Mouse (Mus musculus) heart, embryonic 11.5 days (tissue): Measurements from ENCODE around the gene Aig1. TPM values are rescaled to one million over a fixed set of nuclear protein-coding genes. Genes with fewer than 3 reads are reported as not detected.

ENCODE experiments used
- ATAC-seq: fragments of 200-750 bp; cut with Nextera tagmentation; replicated peaks from 2 replicates; pipeline ENCODE4 v1.8.0; 2017; ENCODE audit warnings: moderate library complexity; ENCODE audit not compliant: insufficient number of reproducible peaks, low FRiP score, low TSS enrichment
- H3K27ac ChIP-seq: fragments of 300-500 bp; sonication (generic); 2 replicates; pipeline ENCODE4 v1.5.1; 2014; ENCODE audit warnings: mild to moderate bottlenecking, low read depth, low read length
- H3K27me3 ChIP-seq: fragments of 300-500 bp; sonication (generic); 2 replicates; pipeline ENCODE4 v1.6.1; 2014; ENCODE audit warnings: mild to moderate bottlenecking, low read length, mixed read lengths; ENCODE audit not compliant: control insufficient read depth, insufficient read depth
- H3K36me3 ChIP-seq: fragments of 300-500 bp; sonication (generic); 2 replicates; pipeline ENCODE4 v1.6.1; 2014; ENCODE audit warnings: mild to moderate bottlenecking, low read length, moderate library complexity, mixed read lengths; ENCODE audit not compliant: control insufficient read depth, insufficient read depth
- H3K4me1 ChIP-seq: fragments of 300-500 bp; sonication (generic); 2 replicates; pipeline ENCODE4 v1.6.1; 2014; ENCODE audit warnings: low read length; ENCODE audit not compliant: control insufficient read depth, insufficient read depth
- H3K4me2 ChIP-seq: fragments of 300-500 bp; sonication (generic); 2 replicates; pipeline ENCODE4 v1.6.1; 2014; ENCODE audit warnings: mild to moderate bottlenecking, moderate library complexity
- H3K4me3 ChIP-seq: fragments of 300-500 bp; sonication (generic); 2 replicates; pipeline ENCODE4 v1.5.1; 2014; ENCODE audit warnings: low read depth, low read length
- H3K9ac ChIP-seq: fragments of 300-500 bp; sonication (generic); 2 replicates; pipeline ENCODE4 v1.6.1; 2014; ENCODE audit warnings: mild to moderate bottlenecking, low read depth, low read length, moderate library complexity
- H3K9me3 ChIP-seq: fragments of 300-500 bp; sonication (generic); replicated peaks from 2 replicates; pipeline ENCODE4 v1.6.1; 2016; ENCODE audit warnings: low read length; ENCODE audit not compliant: control insufficient read depth
- WGBS: fragments of 180-500 bp; shearing (Covaris S2); extraction: QIAGEN DNeasy Blood & Tissue Kit; methylation state at CpG from one replicate; pipeline ENCODE4 v1.1.7; 2014; ENCODE audit not compliant: insufficient replicate concordance; 5-methylcytosine and 5-hydroxymethylcytosine counted together
- polyA plus RNA-seq: library from polyadenylated mRNA; unstranded; fragments of >200 nt; fragmentation: Nextera tagmentation; extraction: Ambion mirVana; gene quantifications from 2 replicates; pipeline ENCODE4 v1.2.1, GENCODE M21; 2014

The Aig1 gene
- polyA plus RNA-seq, 1 experiment from 2014 or later: 38.3 TPM

DNA sequence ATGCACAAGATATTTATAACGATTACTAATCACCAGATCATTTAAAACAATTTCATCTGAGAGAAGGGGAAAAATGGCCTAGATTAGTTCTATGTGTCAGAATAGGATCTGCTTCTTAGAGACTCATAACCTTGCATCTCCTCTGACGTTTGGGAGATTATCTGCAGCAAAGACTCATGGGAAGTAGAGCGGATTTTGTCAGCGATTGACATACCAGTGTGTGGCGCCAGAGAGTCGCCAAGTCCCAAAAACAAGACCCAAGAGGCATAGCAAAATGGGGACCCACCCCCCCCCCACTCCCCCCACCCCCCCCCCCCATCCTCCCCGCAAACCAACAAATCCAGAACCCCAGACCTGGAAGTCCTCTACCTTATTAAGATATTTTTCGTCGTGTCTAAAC lies 13.7 kb upstream of the Aig1 start:
- WGBS: 64% methylated on average over 9 of the region's 9 CpGs

DNA sequence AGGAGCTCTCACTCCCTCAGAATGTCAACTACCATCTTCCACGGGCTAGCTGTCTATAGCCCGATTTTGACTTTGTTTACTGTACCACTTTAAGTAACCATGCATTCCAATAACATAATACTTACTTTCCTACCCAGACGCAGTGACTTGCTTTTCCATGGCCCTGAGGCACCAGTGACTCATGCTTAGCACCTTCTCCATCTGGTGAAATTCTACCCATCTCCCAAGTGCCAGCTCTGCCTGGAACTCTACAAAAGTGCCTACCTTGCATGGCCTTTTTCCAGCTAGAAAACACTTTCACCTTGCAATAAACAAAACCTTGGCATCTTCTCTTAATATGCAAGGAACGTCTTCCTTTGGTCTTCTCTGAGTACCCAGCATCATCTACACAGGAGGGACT lies 9.9 kb upstream of the Aig1 start:
- Histone ChIP-seq H3K9me3 (no peaks in the 10 kb centered on the region), H3K27me3 (no peaks in the 10 kb centered on the region), H3K36me3 (no peaks in the 10 kb centered on the region), H3K4me3 (no peak overlapping the region), H3K4me1 (0 out of 2 replicates have a peak, but pooled peaks cover 3% of the 10 kb centered on the region), H3K27ac (no peak overlapping the region), H3K9ac (no peak overlapping the region), H3K4me2 (no peak overlapping the region)
- no peak for ATAC-seq
- 76% methylated on average over 4 of the region's 4 CpGs for WGBS

More for the DNA sequence above, 13.7 kb upstream of the Aig1 start:
- H3K36me3 ChIP-seq: no peaks in the 10 kb centered on the region
- H3K27ac ChIP-seq: no peak overlapping the region
- H3K4me3 ChIP-seq: no peak overlapping the region
- H3K4me1 ChIP-seq: no peaks in the 10 kb centered on the region
- ATAC-seq: no peak
- no peak overlapping the region for H3K4me2 ChIP-seq
- H3K27me3 ChIP-seq: no peaks in the 10 kb centered on the region
- H3K9ac ChIP-seq: no peak overlapping the region
- H3K9me3 ChIP-seq: no peaks in the 10 kb centered on the region

DNA sequence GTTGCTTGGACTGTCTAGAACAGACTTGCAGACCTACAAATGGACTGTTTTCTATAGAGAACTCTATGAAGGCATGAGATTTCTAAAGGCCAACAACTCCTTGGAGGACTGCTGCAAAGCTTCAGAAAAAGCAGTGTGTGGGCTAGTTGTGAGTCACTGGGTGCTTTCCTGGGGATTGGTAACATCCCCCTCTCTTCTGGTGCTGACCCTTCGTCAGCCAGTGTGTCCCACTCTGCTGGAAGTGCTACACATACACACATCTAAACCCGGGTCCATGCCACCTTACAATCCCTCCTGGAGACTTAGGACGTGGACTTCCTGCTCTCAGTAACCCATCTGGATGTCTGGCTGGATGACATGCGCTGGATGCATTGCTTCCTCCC lies 6.2 kb upstream of the Aig1 start:
- no peak overlapping the region for H3K27ac ChIP-seq
- no peak overlapping the region for H3K4me2 ChIP-seq
- 72% methylated on average over 4 of the region's 4 CpGs for WGBS
- H3K36me3 ChIP-seq: no peaks in the 10 kb centered on the region
- no peak for ATAC-seq
- H3K4me1 ChIP-seq: 0 out of 2 replicates have a peak, but pooled peaks cover 3% of the 10 kb centered on the region
- H3K9ac ChIP-seq: no peak overlapping the region
- 0 out of 2 replicates have a peak, but pooled peaks cover 2% of the 10 kb centered on the region for H3K9me3 ChIP-seq
- no peaks in the 10 kb centered on the region for H3K27me3 ChIP-seq
- H3K4me3 ChIP-seq: no peak overlapping the region

DNA sequence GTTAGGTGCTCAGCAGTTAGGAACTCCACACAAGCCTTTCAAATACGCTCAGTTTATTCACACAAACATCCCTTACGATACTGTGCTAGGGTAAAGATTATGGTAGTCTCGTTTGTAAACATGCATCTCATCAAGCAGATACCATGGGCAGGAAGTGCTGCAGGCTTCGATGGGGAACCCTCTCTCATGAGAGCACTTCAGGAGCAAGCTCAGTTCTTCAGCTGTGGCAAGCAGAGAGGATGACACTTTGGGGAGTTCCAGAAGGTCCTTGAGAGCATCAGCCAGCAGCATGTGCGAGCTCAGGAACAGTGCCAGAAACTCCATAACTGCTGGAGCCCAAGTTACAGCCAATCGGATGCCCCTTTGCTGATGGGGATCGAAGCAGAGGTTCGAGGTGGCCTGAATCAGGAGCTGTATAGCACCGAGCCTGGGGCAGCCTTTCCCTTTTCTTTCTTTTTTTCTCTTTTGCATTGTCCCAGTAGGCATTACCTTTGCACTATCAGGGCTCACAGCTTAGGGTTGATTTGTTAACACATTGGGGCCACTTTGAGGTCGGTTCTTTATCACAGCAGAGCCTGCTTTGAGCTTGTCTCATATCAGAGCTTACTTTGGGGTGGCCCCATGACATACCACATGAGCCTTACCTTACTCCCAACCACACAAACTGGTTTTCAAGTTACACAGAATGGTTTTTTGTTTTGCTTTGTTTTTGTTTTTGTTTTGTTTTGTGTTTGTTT lies 5.7 kb upstream of the Aig1 start:
- H3K4me2 ChIP-seq: peak overlapping the region; percentile 12; the same call in 1 of the 2 replicates
- H3K4me3 ChIP-seq: no peak overlapping the region
- 66% methylated on average over 10 of the region's 10 CpGs for WGBS
- ATAC-seq: peak; percentile 74; the same call in 1 of the 2 replicates
- no peaks in the 10 kb centered on the region for H3K27me3 ChIP-seq
- 0 out of 2 replicates have a peak, but pooled peaks cover 2% of the 10 kb centered on the region for H3K9me3 ChIP-seq
- no peaks in the 10 kb centered on the region for H3K36me3 ChIP-seq
- no peak overlapping the region for H3K9ac ChIP-seq
- H3K4me1 ChIP-seq: peaks cover 3% of the 10 kb centered on the region; the same call in 1 of the 2 replicates
- no peak overlapping the region for H3K27ac ChIP-seq

DNA sequence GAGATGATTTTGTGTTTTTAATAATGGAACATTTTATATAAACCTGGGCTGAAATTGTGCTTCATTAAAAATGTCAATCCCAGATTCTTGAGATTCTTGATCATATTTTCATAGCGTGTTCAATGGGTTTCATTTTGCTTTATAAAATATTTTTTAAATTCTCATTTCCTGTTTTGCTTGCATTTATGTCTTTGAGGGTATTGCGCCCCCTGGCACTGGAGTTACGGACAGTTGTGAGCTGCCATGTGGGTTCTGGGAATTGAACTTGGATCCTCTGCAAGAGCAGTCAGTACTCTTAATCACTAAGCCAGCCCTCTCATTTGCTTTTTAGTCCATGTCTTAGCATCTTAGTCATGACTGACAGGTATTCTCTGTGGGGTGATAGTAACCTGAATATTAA lies 1.8 kb upstream of the Aig1 start:
- H3K27ac ChIP-seq: no peak overlapping the region
- no peak overlapping the region for H3K4me3 ChIP-seq
- ATAC-seq: no peak
- H3K27me3 ChIP-seq: no peaks in the 10 kb centered on the region
- peaks cover 8% of the 10 kb centered on the region for H3K4me1 ChIP-seq
- H3K36me3 ChIP-seq: no peaks in the 10 kb centered on the region
- 82% methylated on average over 3 of the region's 3 CpGs for WGBS
- H3K9me3 ChIP-seq: 0 out of 2 replicates have a peak, but pooled peaks cover 2% of the 10 kb centered on the region
- H3K9ac ChIP-seq: no peak overlapping the region
- H3K4me2 ChIP-seq: no peak overlapping the region

DNA sequence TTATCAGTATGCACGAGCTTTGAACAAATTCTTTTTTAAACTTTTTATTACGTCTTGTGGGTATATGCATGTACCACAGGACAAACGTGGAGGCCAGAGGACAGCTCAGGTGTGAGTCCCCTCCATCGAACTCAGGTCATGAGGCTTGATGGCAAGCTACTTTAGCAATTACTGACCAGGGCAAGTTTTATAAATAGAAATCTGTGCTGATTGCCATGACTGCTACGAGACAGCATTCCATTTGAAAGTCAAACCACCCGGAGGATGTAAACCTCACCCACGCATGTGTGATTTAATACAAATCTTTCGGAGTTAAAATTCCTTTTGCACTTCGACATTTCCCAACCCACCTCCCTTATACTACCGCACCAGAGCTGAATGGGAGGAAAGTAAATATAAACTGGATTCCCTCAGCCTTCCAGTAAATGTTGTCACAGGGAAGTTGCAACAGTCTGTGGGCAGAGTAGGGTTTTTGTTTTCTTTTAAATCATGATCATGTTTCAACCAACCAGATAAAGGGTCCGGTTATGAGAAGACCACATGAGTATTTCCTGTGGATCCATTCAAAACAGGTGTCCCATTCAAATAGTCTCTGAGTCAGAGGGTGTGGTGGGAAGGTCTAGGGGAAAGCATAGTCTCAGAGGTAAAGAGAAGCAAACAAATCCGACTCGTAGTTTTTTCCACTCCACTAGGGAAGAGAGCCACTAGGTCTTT lies 699 bp upstream of the Aig1 start:
- peaks cover 6% of the 10 kb centered on the region for H3K4me1 ChIP-seq
- H3K27me3 ChIP-seq: no peaks in the 10 kb centered on the region
- 0 out of 2 replicates have a peak, but pooled peaks cover 2% of the 10 kb centered on the region for H3K9me3 ChIP-seq
- H3K36me3 ChIP-seq: no peaks in the 10 kb centered on the region
- 42% methylated on average over 13 of the region's 13 CpGs for WGBS
- peak overlapping the region; percentile 81 for H3K4me3 ChIP-seq
- no peak for ATAC-seq
- peak overlapping the region; percentile 82 for H3K9ac ChIP-seq
- H3K4me2 ChIP-seq: peak overlapping the region; percentile 89
- peak overlapping the region; percentile 58; the same call in 1 of the 2 replicates for H3K27ac ChIP-seq

DNA sequence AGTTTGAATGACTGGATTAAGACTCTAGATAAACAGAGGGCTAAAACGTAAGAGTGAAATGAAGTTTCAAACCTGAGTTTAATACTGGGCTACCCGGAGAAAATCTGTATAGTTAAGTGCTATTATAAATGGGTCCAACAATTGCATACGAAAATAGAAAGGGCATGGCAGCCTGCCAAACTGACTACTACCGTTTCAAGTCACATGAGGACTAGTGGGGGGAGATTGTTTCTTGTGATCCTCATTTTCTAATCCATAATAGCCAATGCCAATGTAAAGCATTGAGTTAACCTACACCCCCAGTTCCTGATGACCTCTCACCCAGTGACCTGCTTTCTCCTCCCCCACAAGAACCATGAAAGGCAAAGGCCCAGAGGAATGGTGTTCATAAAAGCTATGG lies 2.4 kb downstream of the Aig1 start:
- WGBS: 46% methylated on average over 4 of the region's 4 CpGs
- no peaks in the 10 kb centered on the region for H3K36me3 ChIP-seq
- no peak for ATAC-seq
- H3K27me3 ChIP-seq: no peaks in the 10 kb centered on the region
- peaks cover 5% of the 10 kb centered on the region for H3K4me1 ChIP-seq
- H3K4me3 ChIP-seq: no peak overlapping the region
- no peak overlapping the region for H3K27ac ChIP-seq
- no peak overlapping the region for H3K9ac ChIP-seq
- H3K4me2 ChIP-seq: no peak overlapping the region
- H3K9me3 ChIP-seq: no peaks in the 10 kb centered on the region

DNA sequence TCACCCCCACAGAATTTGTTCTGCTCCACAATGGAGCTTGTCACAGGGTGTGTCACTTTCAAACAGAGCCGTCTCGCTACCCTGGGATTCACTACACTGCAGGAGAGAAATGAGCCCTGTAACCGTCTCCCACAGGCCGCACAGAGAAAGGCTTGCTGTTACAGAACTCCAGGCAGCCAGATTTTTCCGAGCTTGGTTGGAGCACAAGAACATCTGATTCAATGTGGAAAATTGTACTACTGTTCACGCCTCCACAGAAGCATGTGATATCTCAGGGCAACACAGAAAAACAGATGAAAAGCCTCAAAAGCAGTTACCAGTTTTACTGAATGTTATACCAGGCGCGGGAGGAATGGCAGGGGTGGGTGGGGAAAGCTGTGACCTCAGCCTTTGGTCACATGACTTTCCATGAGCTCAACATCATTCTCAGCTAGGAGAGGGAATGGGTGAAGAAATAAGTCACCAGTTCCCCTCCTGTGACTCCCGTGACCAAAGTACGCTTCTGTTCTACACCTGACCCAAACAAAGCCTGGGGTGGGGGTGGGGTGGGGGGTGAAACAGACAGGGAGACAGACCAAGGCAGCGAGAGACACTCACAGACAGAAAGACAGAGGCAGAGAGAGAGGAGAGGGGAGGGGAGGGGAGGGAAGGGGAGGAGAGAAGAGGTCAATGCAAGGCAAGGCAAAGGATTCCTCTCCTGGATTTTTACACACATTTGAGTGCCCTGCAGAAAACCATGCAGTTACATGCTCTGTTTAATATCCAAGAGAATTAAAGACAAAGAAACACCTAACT lies 7.5 kb downstream of the Aig1 start:
- Histone ChIP-seq H3K4me1 (peaks cover 3% of the 10 kb centered on the region; the same call in 1 of the 2 replicates), H3K27ac (peak overlapping the region; percentile 50), H3K36me3 (no peaks in the 10 kb centered on the region), H3K4me3 (peak overlapping the region; percentile 27; the same call in 1 of the 2 replicates), H3K9ac (peak overlapping the region; percentile 54; the same call in 1 of the 2 replicates), H3K27me3 (no peaks in the 10 kb centered on the region), H3K9me3 (no peaks in the 10 kb centered on the region), H3K4me2 (peak overlapping the region; percentile 55)
- 0 out of 2 replicates have a peak, but pooled peaks have one; percentile 49 for ATAC-seq
- WGBS: 22% methylated on average over 11 of the region's 11 CpGs
